23 mouse cellular contexts compared by ENCODE assay signal in the genomic region with DNA sequence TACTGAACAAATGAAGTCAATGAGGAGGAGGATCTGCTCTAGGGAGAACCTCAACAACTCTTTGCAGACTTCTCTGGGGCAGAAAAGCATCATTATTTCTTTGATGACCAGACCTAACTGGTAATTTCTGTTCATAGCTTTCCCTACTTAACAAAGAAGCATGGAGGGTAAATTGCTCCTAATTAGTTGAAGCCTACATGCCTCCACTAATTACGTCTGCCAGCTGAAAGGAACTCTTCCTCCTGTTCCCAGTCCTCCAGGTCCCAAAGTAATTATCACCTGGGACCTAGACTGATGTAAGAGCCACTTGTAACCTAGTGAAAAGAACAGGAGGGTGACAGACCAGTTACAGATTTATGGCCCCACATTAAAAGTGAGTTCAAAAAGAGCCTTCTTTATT. TPM values are rescaled to one million over a fixed set of nuclear protein-coding genes. Genes with fewer than 3 reads are reported as not detected.
DNase-seq lines count a peak whose midpoint lies in the region; ATAC-seq and TF ChIP-seq lines count a peak whose summit lies in the region.
"Had no signal": no experiment of that assay in that cellular context is flagged by ENCODE, and none has a peak within 500 bp of the region (broad histone marks: within the 10 kb centered on the region; RNA-seq: fewer than 3 reads in every experiment).

No protein-coding gene starts in this region.

- no peak overlapping the region for H3K9ac ChIP-seq in embryonic facial prominence, embryonic 14.5 days (ENCODE audit: low read depth, low read length)
- no peak overlapping the region for H3K9ac ChIP-seq in forebrain, embryonic 14.5 days (ENCODE audit: low read length)
- H3K9ac ChIP-seq in forebrain, postnatal 0 days = no peak overlapping the region
- H3K9ac ChIP-seq in liver, postnatal 0 days (replicated peaks) = 0 out of 2 replicates have a peak overlapping the region, but pooled peaks have one; percentile 6
- H3K9ac ChIP-seq in liver, embryonic 11.5 days (ENCODE audit: low read depth, low read length) = no peak overlapping the region
- H3K9ac ChIP-seq: embryonic facial prominence, embryonic 15.5 days; hindbrain, embryonic 13.5 days had no signal

- DNase-seq in embryonic facial prominence, embryonic 14.5 days (ENCODE audit: low spot score) = peak; percentile 17
- no peak for DNase-seq in embryonic facial prominence, embryonic 10.5 days (ENCODE audit: low spot score)
- peak; percentile 11 for DNase-seq in forebrain, embryonic 14.5 days (ENCODE audit: low spot score)
- no peak for DNase-seq in forebrain, postnatal 0 days
- no peak for DNase-seq in liver, postnatal 0 days
- DNase-seq in liver, embryonic 11.5 days (ENCODE audit: low spot score) = no peak
- peak; percentile 55 for DNase-seq in brain, embryonic 14.5 days (ENCODE audit: low read depth)
- DNase-seq: adrenal gland, postnatal 10 days; B cell, adult 2 months; cerebellum, adult 18-20 months; cerebellum, adult 9-11 months; cerebellum, postnatal 36 days; gastrocnemius, adult 2 months; gastrocnemius, postnatal 25 days; heart, adult 18-20 months; heart, postnatal 10 days had no signal

- H3K4me1 ChIP-seq in embryonic facial prominence, embryonic 14.5 days (ENCODE audit: control insufficient read depth, insufficient read depth, low read length) = no peaks in the 10 kb centered on the region
- H3K4me1 ChIP-seq in embryonic facial prominence, embryonic 10.5 days = peaks cover 4% of the 10 kb centered on the region; the same call in 1 of the 2 replicates
- peaks cover 12% of the 10 kb centered on the region for H3K4me1 ChIP-seq in forebrain, embryonic 14.5 days (ENCODE audit: control insufficient read depth, insufficient read depth, low read length)
- H3K4me1 ChIP-seq in forebrain, postnatal 0 days (ENCODE audit: insufficient read depth) = 0 out of 2 replicates have a peak, but pooled peaks cover 3% of the 10 kb centered on the region
- H3K4me1 ChIP-seq in liver, postnatal 0 days (ENCODE audit: insufficient read depth) = peaks cover 15% of the 10 kb centered on the region
- peaks cover 9% of the 10 kb centered on the region for H3K4me1 ChIP-seq in liver, embryonic 11.5 days (replicated peaks; ENCODE audit: control insufficient read depth, insufficient read depth, low read length)
- H3K4me1 ChIP-seq: heart, embryonic 10.5 days had no signal

- H3K27ac ChIP-seq in embryonic facial prominence, embryonic 14.5 days (replicated peaks; ENCODE audit: low read depth, low read length) = no peak overlapping the region
- H3K27ac ChIP-seq in embryonic facial prominence, embryonic 10.5 days (replicated peaks) = no peak overlapping the region
- no peak overlapping the region for H3K27ac ChIP-seq in forebrain, embryonic 14.5 days (ENCODE audit: low read depth, low read length)
- H3K27ac ChIP-seq in forebrain, postnatal 0 days (ENCODE audit: low read depth, low read length) = no peak overlapping the region
- H3K27ac ChIP-seq in liver, postnatal 0 days (ENCODE audit: low read depth) = no peak overlapping the region
- no peak overlapping the region for H3K27ac ChIP-seq in liver, embryonic 11.5 days (ENCODE audit: low read depth, low read length)
- H3K27ac ChIP-seq: embryonic facial prominence, embryonic 15.5 days; gastrocnemius, adult 2 months; heart, embryonic 10.5 days; hindbrain, embryonic 13.5 days; hindbrain, postnatal 0 days had no signal

- H3K36me3 ChIP-seq in embryonic facial prominence, embryonic 14.5 days (ENCODE audit: control insufficient read depth, insufficient read depth, low read length) = peaks cover 81% of the 10 kb centered on the region
- peaks cover 86% of the 10 kb centered on the region for H3K36me3 ChIP-seq in embryonic facial prominence, embryonic 10.5 days (replicated peaks)
- peaks cover 39% of the 10 kb centered on the region for H3K36me3 ChIP-seq in forebrain, embryonic 14.5 days (ENCODE audit: control insufficient read depth, insufficient read depth, low read length)
- H3K36me3 ChIP-seq in forebrain, postnatal 0 days (ENCODE audit: insufficient read depth) = peaks cover 28% of the 10 kb centered on the region
- H3K36me3 ChIP-seq in liver, postnatal 0 days (replicated peaks; ENCODE audit: insufficient read depth, low read length) = peaks cover 57% of the 10 kb centered on the region
- H3K36me3 ChIP-seq in liver, embryonic 11.5 days (ENCODE audit: control insufficient read depth, insufficient read depth, low read length) = peaks cover 18% of the 10 kb centered on the region; the same call in 1 of the 2 replicates

- TF ChIP-seq EP300 in liver, postnatal 0 days (IDR thresholded peaks at IDR 0.05; ENCODE audit: low read depth) = no peak

- no peak for TF ChIP-seq POLR2A in brain, embryonic 14.5 days (IDR thresholded peaks at IDR 0.05; ENCODE audit: borderline replicate concordance, extremely low read depth, insufficient read depth, insufficient read length, poor library complexity, severe bottlenecking)

- no peak for TF ChIP-seq CTCF in forebrain, postnatal 0 days (IDR thresholded peaks at IDR 0.05; ENCODE audit: low read depth)
- no peak for TF ChIP-seq CTCF in liver, postnatal 0 days (IDR thresholded peaks at IDR 0.05; ENCODE audit: low read depth)
- TF ChIP-seq CTCF in brain, embryonic 14.5 days (IDR thresholded peaks at IDR 0.05; ENCODE audit: borderline replicate concordance, extremely low read depth, insufficient read depth, insufficient read length) = no peak

- H3K9me3 ChIP-seq in embryonic facial prominence, embryonic 14.5 days (ENCODE audit: control insufficient read depth, low read length) = no peaks in the 10 kb centered on the region
- no peaks in the 10 kb centered on the region for H3K9me3 ChIP-seq in embryonic facial prominence, embryonic 10.5 days
- no peaks in the 10 kb centered on the region for H3K9me3 ChIP-seq in forebrain, embryonic 14.5 days (replicated peaks; ENCODE audit: control insufficient read depth, low read length)
- H3K9me3 ChIP-seq in forebrain, postnatal 0 days (ENCODE audit: low read length) = no peaks in the 10 kb centered on the region
- H3K9me3 ChIP-seq in liver, postnatal 0 days (ENCODE audit: low read length) = no peaks in the 10 kb centered on the region
- no peaks in the 10 kb centered on the region for H3K9me3 ChIP-seq in liver, embryonic 11.5 days (ENCODE audit: control insufficient read depth, low read length)
- H3K9me3 ChIP-seq: embryonic facial prominence, embryonic 15.5 days; G1E; heart, embryonic 10.5 days; hindbrain, embryonic 13.5 days had no signal

- ATAC-seq in embryonic facial prominence, embryonic 14.5 days (ENCODE audit: low read depth) = no peak; the same call in 1 of the 2 replicates
- ATAC-seq in forebrain, embryonic 14.5 days = peak; percentile 40; the same call in 1 of the 2 replicates
- ATAC-seq in forebrain, postnatal 0 days = no peak
- ATAC-seq in liver, postnatal 0 days = no peak
- no peak for ATAC-seq in liver, embryonic 11.5 days (replicated peaks; ENCODE audit: low FRiP score)
- ATAC-seq: CD4-positive, CD25-positive, alpha-beta regulatory T cell, adult 4 months; hindbrain, postnatal 0 days had no signal

- no peak overlapping the region for H3K4me2 ChIP-seq in embryonic facial prominence, embryonic 14.5 days (ENCODE audit: low read depth, low read length)
- no peak overlapping the region for H3K4me2 ChIP-seq in forebrain, embryonic 14.5 days (ENCODE audit: low read length)
- no peak overlapping the region for H3K4me2 ChIP-seq in forebrain, postnatal 0 days (ENCODE audit: low read depth)
- H3K4me2 ChIP-seq in liver, postnatal 0 days (ENCODE audit: low read depth, low read length) = no peak overlapping the region
- no peak overlapping the region for H3K4me2 ChIP-seq in liver, embryonic 11.5 days
- H3K4me2 ChIP-seq: embryonic facial prominence, embryonic 15.5 days; hindbrain, embryonic 13.5 days had no signal

- WGBS in embryonic facial prominence, embryonic 14.5 days = 42% methylated on average over 1 of the region's 1 CpGs
- 64% methylated on average over 1 of the region's 1 CpGs for WGBS in embryonic facial prominence, embryonic 10.5 days
- 17% methylated on average over 1 of the region's 1 CpGs for WGBS in forebrain, embryonic 14.5 days
- 10% methylated on average over 1 of the region's 1 CpGs for WGBS in forebrain, postnatal 0 days
- WGBS in liver, postnatal 0 days (ENCODE audit: insufficient replicate concordance) = 84% methylated on average over 1 of the region's 1 CpGs
- 71% methylated on average over 1 of the region's 1 CpGs for WGBS in liver, embryonic 11.5 days

- no peaks in the 10 kb centered on the region for H3K27me3 ChIP-seq in embryonic facial prominence, embryonic 14.5 days (replicated peaks; ENCODE audit: control insufficient read depth, insufficient read depth, low read length)
- no peaks in the 10 kb centered on the region for H3K27me3 ChIP-seq in embryonic facial prominence, embryonic 10.5 days (replicated peaks; ENCODE audit: low read depth, poor library complexity, severe bottlenecking)
- H3K27me3 ChIP-seq in forebrain, embryonic 14.5 days (replicated peaks; ENCODE audit: control insufficient read depth, insufficient read depth, low read length) = no peaks in the 10 kb centered on the region
- no peaks in the 10 kb centered on the region for H3K27me3 ChIP-seq in forebrain, postnatal 0 days (ENCODE audit: insufficient read depth, low read length)
- H3K27me3 ChIP-seq in liver, postnatal 0 days (ENCODE audit: insufficient read depth, low read length) = no peaks in the 10 kb centered on the region
- H3K27me3 ChIP-seq in liver, embryonic 11.5 days (replicated peaks; ENCODE audit: control insufficient read depth, insufficient read depth, low read length) = no peaks in the 10 kb centered on the region
- H3K27me3 ChIP-seq: embryonic facial prominence, embryonic 15.5 days; hindbrain, embryonic 13.5 days had no signal

- H3K4me3 ChIP-seq in embryonic facial prominence, embryonic 14.5 days (ENCODE audit: low read depth, low read length) = no peak overlapping the region
- no peak overlapping the region for H3K4me3 ChIP-seq in embryonic facial prominence, embryonic 10.5 days
- H3K4me3 ChIP-seq in forebrain, embryonic 14.5 days (ENCODE audit: low read depth, low read length) = no peak overlapping the region
- H3K4me3 ChIP-seq in forebrain, postnatal 0 days (ENCODE audit: low read depth, low read length) = no peak overlapping the region
- no peak overlapping the region for H3K4me3 ChIP-seq in liver, postnatal 0 days (ENCODE audit: low read depth, low read length)
- no peak overlapping the region for H3K4me3 ChIP-seq in liver, embryonic 11.5 days (ENCODE audit: low read depth, low read length)
- H3K4me3 ChIP-seq: embryonic facial prominence, embryonic 15.5 days; erythroblast, embryonic 14.5 days; gastrocnemius, adult 2 months; heart, embryonic 10.5 days; hindbrain, embryonic 13.5 days had no signal

RNA-seq across cellular contexts. Expression of a gene that starts 7.5 kb away (rescaled TPM):
- polyA plus RNA-seq in embryonic facial prominence, embryonic 14.5 days (2014; fragmentation: Nextera tagmentation; extraction: Ambion mirVana) = 31.4 and 31.6 TPM in 2 replicates
- polyA plus RNA-seq in embryonic facial prominence, embryonic 10.5 days (2016; fragmentation: Nextera tagmentation; extraction: Ambion mirVana) = 30.2 and 31.9 TPM in 2 replicates
- polyA plus RNA-seq in forebrain, embryonic 14.5 days (2014; fragmentation: Nextera tagmentation; extraction: Ambion mirVana) = 16.5 and 23.6 TPM in 2 replicates
- total RNA-seq in forebrain, postnatal 0 days (2014; rRNA removed) = 22.9 and 27.5 TPM in 2 replicates
- polyA plus RNA-seq in forebrain, postnatal 0 days (2015; fragmentation: Nextera tagmentation; extraction: Ambion mirVana) = 13.1 TPM in 2 replicates
- polyA plus RNA-seq in liver, postnatal 0 days (2015; fragmentation: Nextera tagmentation; extraction: Ambion mirVana) = 11.3 and 13.4 TPM in 2 replicates
- 26.5 and 28.8 TPM in 2 replicates for polyA plus RNA-seq in liver, embryonic 11.5 days (2014; fragmentation: Nextera tagmentation; extraction: Ambion mirVana)
- polyA plus RNA-seq in brain, embryonic 14.5 days (2012; rRNA removed) = 34.8 and 35.4 TPM in 2 replicates

RNA-seq across cellular contexts. Expression of a gene that starts 19.6 kb away (rescaled TPM):
- polyA plus RNA-seq in embryonic facial prominence, embryonic 14.5 days (2014; fragmentation: Nextera tagmentation; extraction: Ambion mirVana) = 22.6 and 24.2 TPM in 2 replicates
- 53.2 and 53.8 TPM in 2 replicates for polyA plus RNA-seq in embryonic facial prominence, embryonic 10.5 days (2016; fragmentation: Nextera tagmentation; extraction: Ambion mirVana)
- 28.7 and 32.3 TPM in 2 replicates for polyA plus RNA-seq in forebrain, embryonic 14.5 days (2014; fragmentation: Nextera tagmentation; extraction: Ambion mirVana)
- total RNA-seq in forebrain, postnatal 0 days (2014; rRNA removed) = 13.2 and 18.7 TPM in 2 replicates
- 15.6 and 15.8 TPM in 2 replicates for polyA plus RNA-seq in forebrain, postnatal 0 days (2015; fragmentation: Nextera tagmentation; extraction: Ambion mirVana)
- 31.7 and 32.1 TPM in 2 replicates for polyA plus RNA-seq in liver, postnatal 0 days (2015; fragmentation: Nextera tagmentation; extraction: Ambion mirVana)
- 59.3 and 63.4 TPM in 2 replicates for polyA plus RNA-seq in liver, embryonic 11.5 days (2014; fragmentation: Nextera tagmentation; extraction: Ambion mirVana)
- 15.8 and 21.4 TPM in 2 replicates for polyA plus RNA-seq in brain, embryonic 14.5 days (2012; rRNA removed)

RNA-seq across cellular contexts. Expression of a gene that starts 26.3 kb away (rescaled TPM):
- polyA plus RNA-seq in embryonic facial prominence, embryonic 14.5 days (2014; fragmentation: Nextera tagmentation; extraction: Ambion mirVana) = 5.5 and 6.5 TPM in 2 replicates
- polyA plus RNA-seq in embryonic facial prominence, embryonic 10.5 days (2016; fragmentation: Nextera tagmentation; extraction: Ambion mirVana) = 8.1 and 8.9 TPM in 2 replicates
- polyA plus RNA-seq in forebrain, embryonic 14.5 days (2014; fragmentation: Nextera tagmentation; extraction: Ambion mirVana) = 14.2 and 16.3 TPM in 2 replicates
- 14.8 and 15.0 TPM in 2 replicates for total RNA-seq in forebrain, postnatal 0 days (2014; rRNA removed)
- polyA plus RNA-seq in forebrain, postnatal 0 days (2015; fragmentation: Nextera tagmentation; extraction: Ambion mirVana) = 7.4 and 9.3 TPM in 2 replicates
- polyA plus RNA-seq in liver, postnatal 0 days (2015; fragmentation: Nextera tagmentation; extraction: Ambion mirVana) = 18.4 and 20.9 TPM in 2 replicates
- polyA plus RNA-seq in liver, embryonic 11.5 days (2014; fragmentation: Nextera tagmentation; extraction: Ambion mirVana) = 11.4 and 14.2 TPM in 2 replicates
- 41.7 and 61.5 TPM in 2 replicates for polyA plus RNA-seq in brain, embryonic 14.5 days (2012; rRNA removed)

RNA-seq across cellular contexts. Expression of a gene that starts 28.6 kb away (rescaled TPM):
- polyA plus RNA-seq in embryonic facial prominence, embryonic 14.5 days (2014; fragmentation: Nextera tagmentation; extraction: Ambion mirVana) = 99.0 and 103 TPM in 2 replicates
- 135 and 137 TPM in 2 replicates for polyA plus RNA-seq in embryonic facial prominence, embryonic 10.5 days (2016; fragmentation: Nextera tagmentation; extraction: Ambion mirVana)
- 223 and 231 TPM in 2 replicates for polyA plus RNA-seq in forebrain, embryonic 14.5 days (2014; fragmentation: Nextera tagmentation; extraction: Ambion mirVana)
- total RNA-seq in forebrain, postnatal 0 days (2014; rRNA removed) = 115 and 130 TPM in 2 replicates
- 206 and 248 TPM in 2 replicates for polyA plus RNA-seq in forebrain, postnatal 0 days (2015; fragmentation: Nextera tagmentation; extraction: Ambion mirVana)
- 55.9 and 60.6 TPM in 2 replicates for polyA plus RNA-seq in liver, postnatal 0 days (2015; fragmentation: Nextera tagmentation; extraction: Ambion mirVana)
- polyA plus RNA-seq in liver, embryonic 11.5 days (2014; fragmentation: Nextera tagmentation; extraction: Ambion mirVana) = 115 and 125 TPM in 2 replicates
- polyA plus RNA-seq in brain, embryonic 14.5 days (2012; rRNA removed) = 129 and 170 TPM in 2 replicates

RNA-seq across cellular contexts. Expression of a gene that starts 29.3 kb away (rescaled TPM):
- polyA plus RNA-seq in embryonic facial prominence, embryonic 14.5 days (2014; fragmentation: Nextera tagmentation; extraction: Ambion mirVana) = 28.4 and 28.8 TPM in 2 replicates
- polyA plus RNA-seq in embryonic facial prominence, embryonic 10.5 days (2016; fragmentation: Nextera tagmentation; extraction: Ambion mirVana) = 45.3 and 46.4 TPM in 2 replicates
- 55.3 and 59.8 TPM in 2 replicates for polyA plus RNA-seq in forebrain, embryonic 14.5 days (2014; fragmentation: Nextera tagmentation; extraction: Ambion mirVana)
- total RNA-seq in forebrain, postnatal 0 days (2014; rRNA removed) = 46.8 and 47.5 TPM in 2 replicates
- polyA plus RNA-seq in forebrain, postnatal 0 days (2015; fragmentation: Nextera tagmentation; extraction: Ambion mirVana) = 45.8 and 48.7 TPM in 2 replicates
- 12.7 and 13.2 TPM in 2 replicates for polyA plus RNA-seq in liver, postnatal 0 days (2015; fragmentation: Nextera tagmentation; extraction: Ambion mirVana)
- 43.4 and 44.9 TPM in 2 replicates for polyA plus RNA-seq in liver, embryonic 11.5 days (2014; fragmentation: Nextera tagmentation; extraction: Ambion mirVana)
- polyA plus RNA-seq in brain, embryonic 14.5 days (2012; rRNA removed) = 33.6 and 40.1 TPM in 2 replicates

Comparison
In these comparisons a context has a peak if more than half of its experiments do, and no peak if none do; other contexts are left out.
1. DNase-seq: peak in embryonic facial prominence, embryonic 14.5 days (single experiment), forebrain, embryonic 14.5 days (single experiment) and brain, embryonic 14.5 days (single experiment); none in embryonic facial prominence, embryonic 10.5 days (single experiment), forebrain, postnatal 0 days (single experiment), liver, postnatal 0 days (single experiment) and liver, embryonic 11.5 days (single experiment).